Mouse (Mus musculus) hindbrain, embryonic 10.5 days (tissue): ENCODE results near the gene Aspa. TPM values are rescaled to one million over a fixed set of nuclear protein-coding genes. Genes with fewer than 3 reads are reported as not detected.
A peak's percentile ranks its signal among the peaks of the same experiment; 100 is the strongest.

Experiments
- DNase-seq: peaks from one replicate; pipeline ENCODE4 v3.0.0-alpha.2; 2017; ENCODE audit warnings: low spot score
- H3K27ac ChIP-seq: fragments of 300-500 bp; sonication (generic); 2 replicates; pipeline ENCODE4 v1.5.1; 2016; ENCODE audit warnings: mild to moderate bottlenecking, moderate library complexity
- H3K27me3 ChIP-seq: fragments of 300-500 bp; sonication (generic); 2 replicates; pipeline ENCODE4 v1.6.1; 2016; ENCODE audit warnings: mild to moderate bottlenecking; ENCODE audit not compliant: poor library complexity, insufficient read depth, severe bottlenecking
- H3K36me3 ChIP-seq: fragments of 300-500 bp; sonication (generic); 2 replicates; pipeline ENCODE4 v1.6.1; 2016; ENCODE audit warnings: mild to moderate bottlenecking, moderate library complexity
- H3K4me1 ChIP-seq: fragments of 300-500 bp; sonication (generic); replicated peaks from 2 replicates; pipeline ENCODE4 v1.6.1; 2016; ENCODE audit warnings: mild to moderate bottlenecking
- H3K4me3 ChIP-seq: fragments of 300-500 bp; sonication (generic); 2 replicates; pipeline ENCODE4 v1.5.1; 2016; ENCODE audit warnings: mild to moderate bottlenecking, moderate library complexity
- H3K9me3 ChIP-seq: fragments of 300-500 bp; sonication (generic); 2 replicates; pipeline ENCODE4 v1.6.1; 2016; ENCODE audit warnings: mild to moderate bottlenecking, moderate library complexity
- WGBS: fragments of 180-500 bp; shearing (Covaris S2); methylation state at CpG from one replicate; pipeline ENCODE4 v1.1.7; 2016; 5-methylcytosine and 5-hydroxymethylcytosine counted together
- polyA plus RNA-seq: library from polyadenylated mRNA; unstranded; fragments of >200 nt; fragmentation: Nextera tagmentation; extraction: Ambion mirVana; gene quantifications from 2 replicates; pipeline ENCODE4 v1.2.1, GENCODE M21; 2016

Aspa gene
- polyA plus RNA-seq, 1 experiment from 2014 or later = 0.25 TPM

DNA sequence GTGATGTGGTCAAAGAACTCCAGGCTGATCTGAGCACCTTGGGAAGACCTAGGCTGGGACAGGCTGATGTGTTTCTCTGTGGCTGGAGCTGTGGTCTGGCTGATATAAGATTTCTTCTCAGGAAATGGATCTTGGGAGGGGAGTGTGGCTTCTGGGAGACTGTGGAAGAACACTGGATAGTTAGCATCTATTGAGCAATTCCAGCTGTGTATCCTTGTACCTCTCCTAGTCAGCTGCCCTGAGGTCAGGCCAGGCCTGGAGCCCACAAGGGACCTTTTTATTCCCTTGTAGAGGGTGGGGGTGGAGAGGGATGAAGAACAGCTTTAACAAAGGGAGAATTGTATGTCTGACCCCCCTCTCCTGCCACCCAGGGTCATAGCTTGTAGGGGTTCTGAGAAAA, 45.0 kb downstream of the Aspa start:
- no peaks in the 10 kb centered on the region for H3K27me3 ChIP-seq
- no peaks in the 10 kb centered on the region for H3K36me3 ChIP-seq
- 0 out of 2 replicates have a peak overlapping the region, but pooled peaks have one; percentile 23 for H3K27ac ChIP-seq
- H3K4me3 ChIP-seq = no peak overlapping the region
- no peak for DNase-seq
- no peaks in the 10 kb centered on the region for H3K9me3 ChIP-seq
- H3K4me1 ChIP-seq = peaks cover 23% of the 10 kb centered on the region

DNA sequence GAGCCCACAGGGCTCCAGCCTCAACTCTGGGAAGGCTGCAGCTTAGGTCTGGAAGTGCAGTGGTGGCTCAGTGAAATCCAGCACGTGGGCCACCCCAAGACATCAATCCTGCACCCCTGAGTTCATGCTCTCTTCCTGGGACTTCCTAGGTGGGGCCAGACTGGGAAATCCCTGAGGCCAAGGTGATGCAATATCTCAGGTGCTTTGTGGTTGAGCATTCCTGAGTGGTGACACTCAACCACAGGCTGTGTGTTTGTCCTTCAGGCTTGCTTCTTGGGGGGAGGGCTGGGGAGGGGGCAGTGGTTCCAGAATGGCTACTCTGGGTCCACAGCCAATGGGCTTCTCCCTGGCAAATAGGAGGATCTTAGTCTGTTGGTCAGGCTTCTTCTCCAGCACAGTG, 45.5 kb downstream of the Aspa start:
- H3K4me3 ChIP-seq = no peak overlapping the region
- no peaks in the 10 kb centered on the region for H3K27me3 ChIP-seq
- WGBS = 67% methylated on average over 1 of the region's 1 CpGs
- no peaks in the 10 kb centered on the region for H3K36me3 ChIP-seq
- no peaks in the 10 kb centered on the region for H3K9me3 ChIP-seq
- DNase-seq = no peak
- peak overlapping the region; percentile 23; the same call in 1 of the 2 replicates for H3K27ac ChIP-seq
- peaks cover 23% of the 10 kb centered on the region for H3K4me1 ChIP-seq

GRCm38 (mm10) chr11:73283369-73283768, 46.0 kb downstream of the Aspa start:
- WGBS = 78% methylated on average over 9 of the region's 9 CpGs
- DNase-seq = no peak
- H3K27ac ChIP-seq = peak overlapping the region; percentile 23; the same call in 1 of the 2 replicates
- H3K27me3 ChIP-seq = no peaks in the 10 kb centered on the region
- no peaks in the 10 kb centered on the region for H3K36me3 ChIP-seq
- H3K4me3 ChIP-seq = no peak overlapping the region
- no peaks in the 10 kb centered on the region for H3K9me3 ChIP-seq
- peaks cover 23% of the 10 kb centered on the region for H3K4me1 ChIP-seq

DNA sequence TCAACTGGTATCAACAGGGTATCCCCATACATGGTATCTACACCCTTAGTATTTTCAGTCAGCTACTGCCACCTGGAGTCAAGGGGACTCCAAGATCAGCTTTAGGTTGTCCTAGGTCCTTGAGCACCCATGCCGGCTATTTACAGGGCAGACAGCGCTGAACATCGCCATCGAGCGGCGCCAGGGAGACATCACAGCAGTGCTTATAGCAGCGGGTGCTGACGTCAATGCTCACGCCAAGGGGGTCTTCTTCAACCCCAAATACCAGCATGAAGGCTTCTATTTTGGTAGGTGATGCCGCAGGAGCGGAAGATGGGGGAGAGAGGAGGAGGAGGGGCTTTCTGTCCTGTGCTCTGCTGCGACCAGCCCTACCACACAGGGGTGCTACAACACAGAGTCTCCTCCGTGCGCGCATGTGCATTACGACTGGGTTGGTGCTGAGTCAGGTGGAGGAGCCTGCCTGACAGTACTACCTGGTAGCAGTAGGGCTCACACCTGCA, 47.8 kb downstream of the Aspa start:
- Histone ChIP-seq H3K9me3 (no peaks in the 10 kb centered on the region), H3K4me3 (peak overlapping the region; percentile 46), H3K36me3 (no peaks in the 10 kb centered on the region), H3K27ac (no peak overlapping the region), H3K27me3 (no peaks in the 10 kb centered on the region), H3K4me1 (peaks cover 23% of the 10 kb centered on the region)
- DNase-seq = peak; percentile 51
- WGBS = 6% methylated on average over 16 of the region's 16 CpGs

- Histone ChIP-seq H3K27me3 (no peaks in the 10 kb centered on the region), H3K27ac (no peak overlapping the region), H3K4me1 (peaks cover 23% of the 10 kb centered on the region), H3K4me3 (no peak overlapping the region), H3K9me3 (no peaks in the 10 kb centered on the region), H3K36me3 (no peaks in the 10 kb centered on the region)
- 63% methylated on average over 5 of the region's 5 CpGs for WGBS
- DNase-seq = no peak
These were observed 48.7 kb downstream of the Aspa start for GRCm38 (mm10) chr11:73280710-73281109.

DNA sequence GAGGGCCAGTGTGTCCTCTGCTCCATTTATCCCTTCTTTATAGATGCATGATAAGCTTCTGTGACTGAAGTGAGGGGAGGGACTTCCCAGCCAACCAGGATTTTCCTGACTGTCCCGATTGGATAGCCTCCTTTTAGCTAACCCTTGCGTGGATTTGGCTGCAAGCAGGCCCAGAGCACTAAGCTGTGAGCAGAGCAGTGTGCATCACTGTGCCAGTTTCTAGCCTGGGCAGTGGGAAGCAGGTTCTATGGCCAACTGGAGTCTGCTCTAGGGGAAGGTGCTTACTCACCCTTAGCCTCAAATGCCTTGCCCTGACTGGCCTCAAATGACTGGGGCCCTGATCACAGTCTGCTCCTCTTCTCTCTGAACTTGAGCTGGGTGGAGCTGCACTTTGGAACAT, 54.6 kb downstream of the Aspa start:
- DNase-seq = no peak
- H3K4me3 ChIP-seq = no peak overlapping the region
- WGBS = 47% methylated on average over 2 of the region's 2 CpGs
- H3K9me3 ChIP-seq = no peaks in the 10 kb centered on the region
- no peaks in the 10 kb centered on the region for H3K4me1 ChIP-seq
- no peaks in the 10 kb centered on the region for H3K27me3 ChIP-seq
- no peaks in the 10 kb centered on the region for H3K36me3 ChIP-seq
- H3K27ac ChIP-seq = no peak overlapping the region

GRCm38 (mm10) chr11:73267267-73267666, 62.1 kb downstream of the Aspa start, which contains the start of gene Trpv3:
Trpv3 (plus strand) TSS chr11:73267388.
- H3K36me3 ChIP-seq = no peaks in the 10 kb centered on the region
- no peaks in the 10 kb centered on the region for H3K9me3 ChIP-seq
- no peaks in the 10 kb centered on the region for H3K4me1 ChIP-seq
- WGBS = 95% methylated on average over 7 of the region's 7 CpGs
- H3K4me3 ChIP-seq = no peak within 1 kb of the TSS
- no peak for DNase-seq
- no peaks in the 10 kb centered on the region for H3K27me3 ChIP-seq
- no peak within 1 kb of the TSS for H3K27ac ChIP-seq

DNA sequence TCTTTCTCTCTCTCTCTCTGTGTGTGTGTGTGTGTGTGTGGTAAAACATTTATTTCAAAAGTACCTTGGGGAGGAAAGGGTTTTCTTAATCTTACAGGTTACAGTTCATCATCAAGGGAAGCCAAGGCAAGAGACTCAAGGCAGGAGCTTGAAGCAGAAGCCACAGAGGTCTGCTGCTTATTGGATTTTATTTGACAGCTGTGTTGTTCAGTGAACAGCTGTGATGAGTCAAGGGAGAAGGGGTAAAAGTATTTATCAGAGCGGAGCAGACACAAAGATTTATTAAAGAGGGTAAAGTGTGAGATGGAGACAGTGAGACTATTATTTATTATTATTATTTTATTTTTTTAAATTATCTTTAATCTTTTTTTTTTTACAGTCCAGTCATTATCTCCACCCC, 68.0 kb downstream of the Aspa start:
- 87% methylated on average over 1 of the region's 1 CpGs for WGBS

DNA sequence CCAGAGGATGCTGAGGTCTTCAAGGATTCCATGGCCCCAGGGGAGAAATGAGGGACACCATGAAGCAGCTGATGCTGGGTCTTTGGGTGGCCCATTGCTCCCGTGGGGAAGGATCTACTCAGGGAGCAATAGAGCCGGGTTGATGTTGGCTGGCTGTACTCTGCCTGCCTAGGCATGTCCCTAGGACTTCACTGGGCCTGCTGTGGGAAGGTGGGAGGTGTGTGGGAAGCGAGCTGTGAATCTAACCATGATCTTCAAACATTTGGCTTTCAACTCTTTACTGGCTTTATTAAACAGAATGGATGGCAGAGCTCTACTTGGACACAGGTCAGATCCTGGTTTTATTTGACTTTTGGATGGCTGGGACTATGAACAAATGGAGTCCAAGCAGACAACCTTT, 68.9 kb downstream of the Aspa start:
- Histone ChIP-seq H3K9me3 (no peaks in the 10 kb centered on the region), H3K4me3 (no peak overlapping the region), H3K36me3 (no peaks in the 10 kb centered on the region), H3K4me1 (no peaks in the 10 kb centered on the region), H3K27ac (no peak overlapping the region), H3K27me3 (no peaks in the 10 kb centered on the region)
- no peak for DNase-seq
- 69% methylated on average over 3 of the region's 3 CpGs for WGBS

More for the DNA sequence above, 68.0 kb downstream of the Aspa start:
- H3K36me3 ChIP-seq = no peaks in the 10 kb centered on the region
- H3K9me3 ChIP-seq = no peaks in the 10 kb centered on the region
- DNase-seq = no peak
- no peaks in the 10 kb centered on the region for H3K27me3 ChIP-seq
- no peaks in the 10 kb centered on the region for H3K4me1 ChIP-seq
- no peak overlapping the region for H3K4me3 ChIP-seq
- no peak overlapping the region for H3K27ac ChIP-seq

DNA sequence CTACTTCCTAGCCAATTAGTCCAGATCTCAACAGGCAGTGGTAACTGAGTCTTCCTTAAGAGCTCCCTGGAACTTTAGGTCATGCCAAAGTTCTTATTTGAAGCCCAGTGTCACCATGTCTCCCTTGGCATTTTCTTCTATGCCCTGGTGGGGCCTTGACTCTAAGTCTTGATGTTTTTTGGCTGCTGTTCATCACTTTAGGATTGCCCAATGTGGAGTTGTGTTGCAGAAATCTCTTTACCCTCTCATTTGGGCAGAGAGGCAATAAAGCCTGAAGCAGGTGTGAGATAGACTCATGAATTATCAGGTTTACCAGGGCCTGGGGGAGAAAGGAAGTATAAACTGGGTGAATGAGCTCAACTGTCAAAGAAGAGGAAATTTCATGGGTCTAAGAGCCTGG, 70.7 kb downstream of the Aspa start:
- Histone ChIP-seq H3K9me3 (no peaks in the 10 kb centered on the region), H3K4me1 (no peaks in the 10 kb centered on the region), H3K36me3 (no peaks in the 10 kb centered on the region), H3K27ac (no peak overlapping the region), H3K4me3 (no peak overlapping the region), H3K27me3 (no peaks in the 10 kb centered on the region)
- DNase-seq = no peak

DNA sequence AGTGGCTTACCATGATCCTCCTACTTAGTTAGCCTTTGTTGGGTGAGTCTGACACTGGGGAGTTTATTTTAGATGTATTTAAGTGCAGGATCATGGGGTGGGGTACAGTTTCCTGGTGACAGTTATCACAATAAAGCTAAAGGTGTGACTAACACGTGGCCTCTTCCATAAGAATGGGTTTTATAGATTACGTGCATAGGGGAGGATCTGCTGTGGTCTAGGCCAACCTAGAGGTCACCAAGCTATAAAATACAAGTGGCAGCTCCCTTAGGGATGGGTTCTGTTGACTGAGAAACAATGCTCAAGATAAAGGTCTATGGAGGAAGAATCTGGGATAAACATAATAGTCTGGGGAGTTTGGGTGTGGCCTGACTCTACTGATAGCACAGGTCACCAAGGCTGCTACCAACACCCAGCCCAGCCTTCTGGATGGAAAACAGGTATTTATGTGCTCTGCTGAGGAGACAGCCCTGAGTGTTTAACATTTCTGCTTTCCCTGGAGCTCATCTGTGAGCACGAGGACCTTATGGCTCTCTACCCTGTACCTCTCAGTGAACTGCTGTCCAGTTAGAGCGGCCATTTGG, 71.9 kb downstream of the Aspa start:
- Histone ChIP-seq H3K27ac (no peak overlapping the region), H3K27me3 (no peaks in the 10 kb centered on the region), H3K36me3 (no peaks in the 10 kb centered on the region), H3K4me3 (no peak overlapping the region), H3K9me3 (no peaks in the 10 kb centered on the region), H3K4me1 (no peaks in the 10 kb centered on the region)
- no peak for DNase-seq
- 86% methylated on average over 4 of the region's 4 CpGs for WGBS
